Mouse (Mus musculus) activated CD4-positive, CD25-positive, alpha-beta regulatory T cell, adult 4 months (primary cell): ENCODE data around the gene Elmod3. TPM values are rescaled to one million over a fixed set of nuclear protein-coding genes. Genes with fewer than 3 reads are reported as not detected.
"Not testable (repeated sequence)": the region's sequence is repeated elsewhere in the genome, so short reads cannot be mapped to it uniquely, and the experiment has no call there.

Source experiments
- ATAC-seq: one replicate; pipeline ENCODE4 v1.8.0; 2017
- polyA plus RNA-seq, 2 experiments: library from polyadenylated mRNA; unstranded; fragments of 100-300 nt; shearing (Covaris generic); gene quantifications; one replicate each; pipeline ENCODE4 v1.2.1; 2017

Elmod3 gene
- polyA plus RNA-seq, 2 experiments from 2014 or later = 15.3 to 19.5 TPM

GRCm38 (mm10) chr6:72533555-72533954 lies 64.7 kb downstream of the Elmod3 start:
- not testable (repeated sequence) for ATAC-seq

GRCm38 (mm10) chr6:72532580-72532979 lies 65.6 kb downstream of the Elmod3 start:
- ATAC-seq = no peak

- no peak for ATAC-seq
Observed at GRCm38 (mm10) chr6:72528410-72529151, 69.6 kb downstream of the Elmod3 start.

- ATAC-seq = no peak
Observed at GRCm38 (mm10) chr6:72527070-72527469, 71.1 kb downstream of the Elmod3 start.

GRCm38 (mm10) chr6:72524160-72524559 lies 74.1 kb downstream of the Elmod3 start:
- no peak for ATAC-seq

GRCm38 (mm10) chr6:72523222-72523621 lies 75.0 kb downstream of the Elmod3 start:
- no peak for ATAC-seq

GRCm38 (mm10) chr6:72522288-72522687 lies 75.9 kb downstream of the Elmod3 start:
- no peak for ATAC-seq

GRCm38 (mm10) chr6:72521607-72522006 lies 76.6 kb downstream of the Elmod3 start, which contains the start of gene Sh2d6:
TSS of gene Sh2d6 (minus strand) at chr6:72521707.
- ATAC-seq = no peak

GRCm38 (mm10) chr6:72520904-72521303 lies 77.3 kb downstream of the Elmod3 start:
- ATAC-seq = no peak

GRCm38 (mm10) chr6:72519892-72520663 lies 78.1 kb downstream of the Elmod3 start:
- no peak for ATAC-seq

GRCm38 (mm10) chr6:72519303-72519702 lies 78.9 kb downstream of the Elmod3 start:
- no peak for ATAC-seq

GRCm38 (mm10) chr6:72518842-72519241 lies 79.4 kb downstream of the Elmod3 start:
- ATAC-seq = no peak

Other genes with a start within 250 kb of the Elmod3 start
- under 1 TPM in 1 of 2 experiments, not detected in 1; 0.45 TPM for gene Tmem150a, start 243.0 kb downstream of the Elmod3 start, polyA plus RNA-seq
- gene Rnf181, start 231.5 kb downstream of the Elmod3 start, polyA plus RNA-seq = 100 to 1,000 TPM; 110 TPM
- 10 to 100 TPM; 62.3 to 81.8 TPM for gene Vamp5, start 217.9 kb downstream of the Elmod3 start, polyA plus RNA-seq
- 100 to 1,000 TPM; 382 to 404 TPM for gene Vamp8, start 207.7 kb downstream of the Elmod3 start, polyA plus RNA-seq
- gene Ggcx, start 184.1 kb downstream of the Elmod3 start, polyA plus RNA-seq = 1 to 10 TPM; 8.0 to 8.1 TPM
- 100 to 1,000 TPM; 194 to 225 TPM for gene Mat2a, start 158.9 kb downstream of the Elmod3 start, polyA plus RNA-seq
- not detected for gene Sh2d6, start 76.7 kb downstream of the Elmod3 start, polyA plus RNA-seq
- gene Capg, start 54.0 kb downstream of the Elmod3 start, polyA plus RNA-seq = 100 to 1,000 TPM; 595 to 746 TPM
- 1 to 10 TPM; 2.7 to 4.1 TPM for gene Retsat, start 62 bp upstream of the Elmod3 start, polyA plus RNA-seq
- gene Tgoln1, start 18.6 kb upstream of the Elmod3 start, polyA plus RNA-seq = 10 to 100 TPM; 90.9 to 97.8 TPM
- under 1 TPM; 0.40 to 0.75 TPM for gene Tcf7l1, start 190.8 kb upstream of the Elmod3 start, polyA plus RNA-seq